Mouse (Mus musculus) stomach, postnatal 0 days (tissue): Measurements from ENCODE around the gene Wee1. TPM values are rescaled to one million over a fixed set of nuclear protein-coding genes. Genes with fewer than 3 reads are reported as not detected.
"Not testable (repeated sequence)": the region's sequence is repeated elsewhere in the genome, so short reads cannot be mapped to it uniquely, and the experiment has no call there.

Experiments used
- ATAC-seq: fragments of 200-750 bp; cut with Nextera tagmentation; 2 replicates; pipeline ENCODE4 v1.8.0; 2017; ENCODE audit not compliant: low FRiP score, low TSS enrichment
- DNase-seq: peaks from one replicate; pipeline ENCODE4 v3.0.0-alpha.2; 2016; ENCODE audit warnings: low spot score
- H3K27ac ChIP-seq: fragments of 300-500 bp; sonication (generic); replicated peaks from 2 replicates; pipeline ENCODE4 v1.5.1; 2014; ENCODE audit warnings: mild to moderate bottlenecking, control low read depth
- H3K27me3 ChIP-seq: fragments of 300-500 bp; sonication (generic); 2 replicates; pipeline ENCODE4 v1.6.1; 2014; ENCODE audit warnings: low read length; ENCODE audit not compliant: control insufficient read depth, insufficient read depth
- H3K36me3 ChIP-seq: fragments of 300-500 bp; sonication (generic); 2 replicates; pipeline ENCODE4 v1.6.1; 2014; ENCODE audit warnings: low read length, mixed read lengths; ENCODE audit not compliant: control insufficient read depth, insufficient read depth
- H3K4me1 ChIP-seq: fragments of 300-500 bp; sonication (generic); replicated peaks from 2 replicates; pipeline ENCODE4 v1.6.1; 2014; ENCODE audit warnings: antibody characterized with exemption; ENCODE audit not compliant: control insufficient read depth, insufficient read depth
- H3K4me2 ChIP-seq: fragments of 300-500 bp; sonication (generic); replicated peaks from 2 replicates; pipeline ENCODE4 v1.6.1; 2014; ENCODE audit warnings: low read depth, mild to moderate bottlenecking, control low read depth, moderate library complexity
- H3K4me3 ChIP-seq: fragments of 300-500 bp; sonication (generic); 2 replicates; pipeline ENCODE4 v1.5.1; 2014; ENCODE audit warnings: low read depth, low read length, control low read depth
- H3K9ac ChIP-seq: fragments of 300-500 bp; sonication (generic); 2 replicates; pipeline ENCODE4 v1.6.1; 2014; ENCODE audit warnings: mild to moderate bottlenecking, low read length, control low read depth, mixed read lengths
- H3K9me3 ChIP-seq: fragments of 300-500 bp; sonication (generic); 2 replicates; pipeline ENCODE4 v1.6.1; 2016; ENCODE audit warnings: low read length; ENCODE audit not compliant: control insufficient read depth
- CTCF ChIP-seq: IDR thresholded peaks from 2 replicates; pipeline ENCODE4 v1.5.1; 2016; ENCODE audit warnings: antibody characterized with exemption, low read depth, mild to moderate bottlenecking, moderate library complexity
- EP300 ChIP-seq: optimal IDR thresholded peaks from 2 replicates; pipeline ENCODE3; 2016; ENCODE audit warnings: antibody characterized with exemption
- WGBS: fragments of 180-500 bp; shearing (Covaris S2); extraction: QIAGEN DNeasy Blood & Tissue Kit; methylation state at CpG from one replicate; pipeline ENCODE4 v1.1.7; 2014; 5-methylcytosine and 5-hydroxymethylcytosine counted together
- polyA plus RNA-seq: library from polyadenylated mRNA; unstranded; fragments of >200 nt; fragmentation: Nextera tagmentation; extraction: Ambion mirVana; gene quantifications from 2 replicates; pipeline ENCODE4 v1.2.1, GENCODE M21; 2015

Gene Wee1
- polyA plus RNA-seq, 1 experiment from 2014 or later = 14.5 TPM

- not testable (repeated sequence) for H3K4me2 ChIP-seq, ATAC-seq, H3K9ac ChIP-seq, H3K9me3 ChIP-seq, H3K4me1 ChIP-seq, H3K36me3 ChIP-seq, H3K27ac ChIP-seq, H3K27me3 ChIP-seq, H3K4me3 ChIP-seq, DNase-seq
- TF ChIP-seq CTCF = peak; percentile 29
- 63% methylated on average over 2 of the region's 2 CpGs for WGBS
These were observed 10.4 kb downstream of the Wee1 start for GRCm38 (mm10) chr7:110132272-110132671.

GRCm38 (mm10) chr7:110133988-110134387 is 12.1 kb downstream of the Wee1 start:
- TF ChIP-seq CTCF (no peak), EP300 (no peak)
- Histone ChIP-seq H3K9me3 (no peaks in the 10 kb centered on the region), H3K27ac (no peak overlapping the region), H3K9ac (no peak overlapping the region), H3K27me3 (no peaks in the 10 kb centered on the region), H3K4me1 (no peaks in the 10 kb centered on the region), H3K4me2 (no peak overlapping the region), H3K4me3 (no peak overlapping the region), H3K36me3 (peaks cover 8% of the 10 kb centered on the region)
- 94% methylated on average over 4 of the region's 5 CpGs for WGBS
- no peak for DNase-seq
- ATAC-seq = no peak

DNA sequence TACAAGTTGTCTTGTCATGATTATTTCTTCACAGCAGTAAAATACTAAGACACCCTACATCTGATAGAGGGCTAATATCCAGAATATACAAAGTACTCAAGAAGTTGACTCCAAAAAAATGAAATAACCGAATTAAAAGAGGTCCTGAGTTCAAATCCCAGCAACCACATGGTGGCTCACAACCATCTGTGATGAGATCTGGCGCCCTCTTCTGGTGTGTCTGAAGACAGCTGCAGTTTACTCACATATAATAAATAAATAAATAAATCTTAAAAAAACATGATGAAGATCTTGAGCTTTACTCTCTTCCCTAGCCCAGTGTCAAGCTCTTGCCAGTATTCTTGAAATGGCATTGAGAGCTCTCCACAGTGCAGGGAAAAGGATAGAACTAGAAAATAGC is 16.7 kb downstream of the Wee1 start:
- H3K9ac ChIP-seq = no peak overlapping the region
- H3K27ac ChIP-seq = no peak overlapping the region
- no peaks in the 10 kb centered on the region for H3K4me1 ChIP-seq
- no peak overlapping the region for H3K4me3 ChIP-seq
- TF ChIP-seq CTCF (peak; percentile 43), EP300 (no peak)
- no peaks in the 10 kb centered on the region for H3K27me3 ChIP-seq
- WGBS = 86% methylated on average over 2 of the region's 2 CpGs
- no peaks in the 10 kb centered on the region for H3K9me3 ChIP-seq
- ATAC-seq = no peak
- H3K4me2 ChIP-seq = no peak overlapping the region
- DNase-seq = no peak
- peaks cover 9% of the 10 kb centered on the region for H3K36me3 ChIP-seq

DNA sequence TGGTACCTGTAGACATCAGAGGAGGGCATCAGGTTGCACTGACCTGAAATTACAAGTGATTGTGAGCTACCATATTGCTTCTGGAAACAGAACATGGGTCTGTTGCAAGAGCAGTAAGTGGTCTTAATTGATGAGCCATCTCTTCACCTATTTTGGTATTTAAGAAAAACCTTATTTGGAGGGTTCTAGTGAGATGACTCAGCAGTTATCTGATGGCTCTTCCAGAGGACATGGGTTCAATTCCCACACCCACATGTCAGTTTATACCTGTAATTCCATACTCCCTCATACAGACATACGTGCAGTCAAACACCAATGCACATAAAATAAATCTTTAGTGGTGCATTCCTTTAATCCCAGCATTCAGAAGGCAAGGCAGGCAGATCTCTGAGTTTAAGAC is 22.0 kb downstream of the Wee1 start:
- no peak overlapping the region for H3K9ac ChIP-seq
- H3K4me1 ChIP-seq = no peaks in the 10 kb centered on the region
- no peak overlapping the region for H3K4me3 ChIP-seq
- ATAC-seq (no peak), DNase-seq (no peak)
- H3K27me3 ChIP-seq = no peaks in the 10 kb centered on the region
- TF ChIP-seq EP300 = no peak
- no peak for TF ChIP-seq CTCF
- H3K4me2 ChIP-seq = no peak overlapping the region
- no peaks in the 10 kb centered on the region for H3K9me3 ChIP-seq
- H3K36me3 ChIP-seq = peaks cover 4% of the 10 kb centered on the region
- no peak overlapping the region for H3K27ac ChIP-seq
- 94% methylated on average over 1 of the region's 1 CpGs for WGBS

DNA sequence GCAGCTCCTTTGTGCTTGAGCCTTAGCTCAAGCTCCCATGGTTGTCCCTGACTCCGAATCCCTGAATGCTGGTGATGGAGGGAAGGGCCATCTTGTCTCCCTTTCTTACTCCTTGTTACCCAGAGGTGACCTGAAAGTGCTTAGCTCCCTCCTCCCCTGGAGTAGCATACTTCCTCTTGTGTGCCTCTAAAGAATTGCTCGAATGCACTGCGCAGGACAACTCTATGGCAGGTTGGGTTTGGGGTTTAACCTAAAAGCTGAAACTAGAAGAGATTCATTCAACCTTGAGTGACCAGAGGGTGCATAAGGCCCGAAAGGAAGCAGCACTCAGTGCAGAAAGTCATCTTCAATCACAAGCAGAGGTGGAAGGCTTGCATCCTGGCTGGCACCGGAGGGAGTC is 31.0 kb downstream of the Wee1 start:
- no peak overlapping the region for H3K9ac ChIP-seq
- TF ChIP-seq EP300 (no peak), CTCF (no peak)
- DNase-seq (no peak), ATAC-seq (no peak)
- no peak overlapping the region for H3K4me2 ChIP-seq
- no peaks in the 10 kb centered on the region; the same call in 1 of the 2 replicates for H3K4me1 ChIP-seq
- 83% methylated on average over 5 of the region's 5 CpGs for whole genome bisulfite sequencing
- H3K4me3 ChIP-seq = no peak overlapping the region
- no peaks in the 10 kb centered on the region for H3K27me3 ChIP-seq
- no peaks in the 10 kb centered on the region for H3K36me3 ChIP-seq
- H3K9me3 ChIP-seq = no peaks in the 10 kb centered on the region
- no peak overlapping the region for H3K27ac ChIP-seq

GRCm38 (mm10) chr7:110156712-110157260 is 34.9 kb downstream of the Wee1 start:
- TF ChIP-seq CTCF = no peak
- no peak for TF ChIP-seq EP300
- H3K4me2 ChIP-seq = peak overlapping the region; percentile 20; the same call in 1 of the 2 replicates
- DNase-seq (peak; percentile 18), ATAC-seq (peak; percentile 50)
- H3K36me3 ChIP-seq = no peaks in the 10 kb centered on the region
- no peak overlapping the region for H3K4me3 ChIP-seq
- no peaks in the 10 kb centered on the region for H3K27me3 ChIP-seq
- WGBS = 36% methylated on average over 4 of the region's 4 CpGs
- H3K27ac ChIP-seq = peak overlapping the region; percentile 61
- no peak overlapping the region for H3K9ac ChIP-seq
- H3K9me3 ChIP-seq = no peaks in the 10 kb centered on the region
- no peaks in the 10 kb centered on the region; the same call in 1 of the 2 replicates for H3K4me1 ChIP-seq
